Mouse (Mus musculus) retina, embryonic 14.5 days (tissue): Measurements from ENCODE around the gene Spg20.
A peak's percentile ranks its signal among the peaks of the same experiment; 100 is the strongest.

Experiments
- DNase-seq: peaks from one replicate; pipeline ENCODE4 v3.0.0-alpha.2; 2015; ENCODE audit warnings: low spot score

Spg20 gene

GRCm38 (mm10) chr3:55098014-55098413, 13.9 kb upstream of the Spg20 start:
- peak; percentile 58 for DNase-seq

- no peak for DNase-seq
Measured at GRCm38 (mm10) chr3:55098990-55099389, 12.9 kb upstream of the Spg20 start.

GRCm38 (mm10) chr3:55101092-55101491, 10.8 kb upstream of the Spg20 start:
- DNase-seq, result no peak

- no peak for DNase-seq
Measured at GRCm38 (mm10) chr3:55105372-55106023, 6.4 kb upstream of the Spg20 start.

- no peak for DNase-seq
Measured at GRCm38 (mm10) chr3:55106051-55106450, 5.9 kb upstream of the Spg20 start.

- DNase-seq, result no peak
Measured at GRCm38 (mm10) chr3:55109097-55109496, 2.8 kb upstream of the Spg20 start.

- DNase-seq, result peak; percentile 58
Measured at GRCm38 (mm10) chr3:55112710-55113415, 955 bp downstream of the Spg20 start.

GRCm38 (mm10) chr3:55114313-55115065, 2.6 kb downstream of the Spg20 start:
- no peak for DNase-seq

GRCm38 (mm10) chr3:55115071-55115470, 3.2 kb downstream of the Spg20 start:
- DNase-seq, result no peak

- DNase-seq, result no peak
Measured at GRCm38 (mm10) chr3:55115989-55116388, 4.1 kb downstream of the Spg20 start.

- no peak for DNase-seq
Measured at GRCm38 (mm10) chr3:55119275-55119898, 7.5 kb downstream of the Spg20 start.

GRCm38 (mm10) chr3:55122336-55122870, 10.5 kb downstream of the Spg20 start:
- DNase-seq, result no peak

GRCm38 (mm10) chr3:55123064-55123463, 11.2 kb downstream of the Spg20 start:
- DNase-seq, result no peak

- no peak for DNase-seq
Measured at GRCm38 (mm10) chr3:55129181-55129692, 17.3 kb downstream of the Spg20 start.

GRCm38 (mm10) chr3:55131576-55132233, 19.8 kb downstream of the Spg20 start:
- no peak for DNase-seq

- no peak for DNase-seq
Measured at GRCm38 (mm10) chr3:55137039-55137438, 25.1 kb downstream of the Spg20 start, which contains the start of gene Ccdc169. Gene Ccdc169, plus strand, starts transcription at chr3:55137339.

GRCm38 (mm10) chr3:55139837-55140236, 27.9 kb downstream of the Spg20 start:
- no peak for DNase-seq

GRCm38 (mm10) chr3:55141401-55141800, 29.5 kb downstream of the Spg20 start:
- no peak for DNase-seq

- no peak for DNase-seq
Measured at GRCm38 (mm10) chr3:55144916-55145315, 33.0 kb downstream of the Spg20 start.

- no peak for DNase-seq
Measured at GRCm38 (mm10) chr3:55146441-55146840, 34.5 kb downstream of the Spg20 start.

- no peak for DNase-seq
Measured at GRCm38 (mm10) chr3:55147156-55147555, 35.2 kb downstream of the Spg20 start.
